Mouse (Mus musculus) brain, embryonic 14.5 days (tissue): ENCODE measurements at regions not wholly inside any gene's neighbourhood (a gene's known extent, or its start where the extent isn't known, plus 50 kb on each side); places are given as distances from the start of the nearest gene placed in this dataset.

Experiments
- CTCF ChIP-seq: fragments of 200-500 bp; IDR thresholded peaks from 2 replicates; pipeline ENCODE4 v1.5.1; 2012; ENCODE audit warnings: inconsistent platforms, mild to moderate bottlenecking, moderate library complexity, borderline replicate concordance; ENCODE audit not compliant: insufficient read depth, insufficient read length; ENCODE audit errors: extremely low read depth
- POLR2A ChIP-seq: fragments of 200-500 bp; IDR thresholded peaks from 2 replicates; pipeline ENCODE4 v1.6.1; 2012; ENCODE audit warnings: mild to moderate bottlenecking, inconsistent platforms, borderline replicate concordance; ENCODE audit not compliant: poor library complexity, insufficient read depth, insufficient read length, severe bottlenecking; ENCODE audit errors: extremely low read depth

DNA sequence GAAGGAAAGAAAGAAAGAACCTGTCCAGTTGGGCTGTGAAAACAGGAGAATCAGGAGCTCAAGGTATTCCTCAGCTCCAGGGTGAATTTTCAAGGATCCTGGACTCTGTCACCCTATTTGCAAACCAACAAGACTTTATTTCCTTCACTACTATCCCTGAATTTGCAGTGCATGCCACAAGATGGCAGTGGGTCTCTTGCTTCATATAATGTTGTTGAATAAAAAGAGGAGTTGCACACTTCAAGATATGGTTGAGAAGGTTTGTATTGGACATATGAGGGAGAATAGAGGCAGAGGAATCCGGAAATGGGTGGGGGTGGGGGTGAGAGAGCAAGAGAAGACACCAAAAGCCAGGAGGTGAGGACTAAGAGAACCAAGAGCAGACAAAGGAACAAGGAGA is 2202.5 kb downstream of the Gm37988 start:
- TF ChIP-seq POLR2A (no peak), CTCF (peak; percentile 37; the same call in 1 of the 2 replicates)
